Mouse (Mus musculus) WW6 (cell line): ENCODE measurements around the gene Vmn2r26.
"Not testable (repeated sequence)": the region's sequence is repeated elsewhere in the genome, so short reads cannot be mapped to it uniquely, and the experiment has no call there.

Experiments
- DNase-seq: peaks from one replicate; pipeline ENCODE4 v3.0.0-alpha.2; 2013; ENCODE audit warnings: low read depth, low spot score

Gene Vmn2r26

GRCm38 (mm10) chr6:124024268-124024667 is at the start of gene Vmn2r26:
TSS of gene Vmn2r26 (plus strand) at chr6:124024568.
- DNase-seq = not testable (repeated sequence)

GRCm38 (mm10) chr6:124020841-124021240 is 3.5 kb upstream of the Vmn2r26 start:
- DNase-seq = no peak

- DNase-seq = no peak
Observed at GRCm38 (mm10) chr6:124048388-124048787, 24.0 kb downstream of the Vmn2r26 start.

GRCm38 (mm10) chr6:124053611-124054010 is 29.2 kb downstream of the Vmn2r26 start:
- DNase-seq = not testable (repeated sequence)

GRCm38 (mm10) chr6:124102334-124102733 is 78.0 kb downstream of the Vmn2r26 start:
- no peak for DNase-seq
